Mouse (Mus musculus) ovary, postnatal 36 days (tissue): Measurements from ENCODE around the gene Tmem256.
A peak's percentile ranks its signal among the peaks of the same experiment; 100 is the strongest.

Experiments
- DNase-seq: peaks from one replicate; pipeline ENCODE4 v3.0.0; 2022; ENCODE audit warnings: low spot score, mixed read lengths

Gene Tmem256

DNA sequence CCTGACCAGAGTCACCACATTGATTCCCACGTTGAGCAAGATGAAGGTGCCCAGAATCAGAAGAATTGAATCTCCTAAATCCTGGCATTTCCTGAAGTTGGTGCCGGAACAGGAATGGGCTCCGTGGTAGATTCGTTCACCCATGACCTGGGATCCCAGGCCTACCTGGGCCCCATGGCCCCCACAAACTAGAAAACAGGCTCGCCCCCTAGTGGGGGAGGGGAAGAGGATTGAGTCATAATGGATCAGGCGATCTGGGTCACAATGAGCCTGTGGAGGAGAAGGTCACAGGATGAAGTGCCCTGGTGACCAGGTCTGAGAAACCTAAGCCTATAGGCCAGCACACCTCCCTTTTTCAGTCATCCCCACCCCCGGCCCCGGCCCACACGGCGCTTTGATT lies 23.2 kb upstream of the Tmem256 start, which contains the start of gene Gm39566:
Gm39566 (minus strand) TSS at position 144 of the 400 bp plus-strand sequence.
- DNase-seq: no peak

DNA sequence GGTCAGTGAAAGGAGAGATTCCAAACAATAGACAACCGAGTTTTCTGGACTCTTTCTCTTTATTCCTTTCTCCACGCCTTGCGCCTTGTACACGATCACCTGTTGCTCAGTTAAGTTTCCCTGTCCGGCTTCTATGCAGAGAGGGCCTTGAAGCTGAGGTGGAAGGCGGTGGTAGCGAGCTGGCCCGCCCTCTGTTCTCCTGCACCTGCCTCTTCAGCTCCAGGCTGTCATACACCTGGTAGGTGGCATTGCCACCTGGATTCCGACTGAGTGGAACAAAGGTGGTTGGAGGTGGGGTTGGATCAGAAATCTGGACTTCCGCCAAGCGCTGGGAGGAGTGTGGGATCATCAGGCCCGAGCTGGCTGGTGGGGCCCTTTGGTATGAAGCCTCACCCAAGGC lies 21.8 kb upstream of the Tmem256 start:
- no peak for DNase-seq

DNA sequence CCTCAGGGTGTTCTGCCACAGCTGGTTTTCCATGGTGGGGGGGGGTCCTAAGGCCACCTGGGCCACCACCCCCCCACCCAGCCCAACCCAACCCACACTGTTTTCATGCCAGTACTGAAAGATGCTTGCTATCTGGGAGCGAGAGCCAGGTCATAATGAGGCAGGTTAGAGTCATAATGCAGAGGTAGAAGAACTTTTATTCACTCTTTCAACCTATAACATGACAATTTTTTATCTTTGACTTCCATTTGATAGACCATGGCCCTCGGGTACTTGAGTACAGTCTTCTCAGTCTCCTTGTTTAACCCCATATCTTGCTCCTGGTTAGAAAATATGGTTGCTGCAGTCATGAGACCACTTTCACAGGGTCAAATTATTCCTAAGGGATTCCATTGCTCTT lies 19.9 kb upstream of the Tmem256 start, which contains the start of gene Spem2:
Spem2 (minus strand) TSS at position 101 of the 400 bp plus-strand sequence.
- DNase-seq: no peak

DNA sequence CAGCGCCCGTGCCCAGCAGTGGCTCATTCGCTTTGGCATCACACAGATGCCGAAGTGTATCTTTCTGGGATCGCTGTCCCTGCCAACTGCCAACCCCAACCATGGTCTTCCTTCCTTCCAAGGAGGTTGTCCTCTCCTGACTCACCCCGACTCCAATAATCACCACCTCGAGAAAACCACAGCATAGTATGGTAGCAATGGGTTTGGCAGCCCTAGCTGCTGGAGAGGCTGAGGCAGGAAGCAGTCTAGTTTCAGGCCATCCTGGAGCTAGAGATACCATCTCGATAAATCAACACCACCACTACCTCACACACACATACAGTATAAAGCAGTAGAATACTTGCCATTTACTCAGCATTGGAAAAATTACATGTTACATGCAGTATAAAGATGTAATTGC lies 19.4 kb upstream of the Tmem256 start:
- DNase-seq: no peak

DNA sequence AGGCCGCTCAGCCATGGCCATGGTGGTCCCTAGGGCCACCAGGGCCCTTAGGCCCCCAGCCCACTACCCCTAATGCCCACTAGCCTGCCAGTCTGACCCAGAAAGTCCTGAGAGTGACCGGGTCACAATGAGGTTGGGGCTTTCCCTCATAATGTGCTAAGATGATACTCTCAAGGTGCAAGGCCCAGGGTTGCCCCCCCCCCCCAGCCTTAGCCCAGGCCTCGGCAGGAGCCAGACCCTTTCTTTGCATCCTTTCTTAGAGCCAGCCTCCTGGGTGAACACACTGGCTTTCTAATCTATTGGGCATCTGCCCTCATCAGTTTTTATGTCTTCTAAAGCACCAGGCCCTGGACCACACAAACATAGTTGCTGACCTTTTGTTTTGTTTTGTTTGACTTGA lies 16.2 kb upstream of the Tmem256 start, which contains the start of gene Spem1:
Spem1 (minus strand) TSS at position 101 of the 400 bp plus-strand sequence.
- no peak for DNase-seq

DNA sequence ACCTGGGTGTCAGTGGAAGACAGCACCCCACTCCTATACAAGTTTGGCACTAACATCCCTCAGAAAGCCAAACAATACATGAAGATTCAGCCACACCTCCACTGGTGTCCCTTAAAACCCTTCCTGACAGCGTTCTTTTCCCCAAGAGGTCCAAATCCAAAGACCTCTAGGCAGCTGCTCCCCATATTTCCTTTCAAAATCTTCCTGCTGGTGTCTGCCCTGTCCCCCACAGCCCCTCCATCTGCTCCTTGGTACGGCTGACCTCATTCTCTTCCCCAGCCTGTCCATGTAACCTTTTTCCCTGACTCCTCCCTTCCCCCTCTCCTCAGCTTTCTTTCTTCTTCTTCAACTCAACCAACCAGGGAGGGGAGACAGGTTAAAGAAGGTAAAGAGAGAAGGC lies 14.9 kb upstream of the Tmem256 start:
- DNase-seq: no peak

DNA sequence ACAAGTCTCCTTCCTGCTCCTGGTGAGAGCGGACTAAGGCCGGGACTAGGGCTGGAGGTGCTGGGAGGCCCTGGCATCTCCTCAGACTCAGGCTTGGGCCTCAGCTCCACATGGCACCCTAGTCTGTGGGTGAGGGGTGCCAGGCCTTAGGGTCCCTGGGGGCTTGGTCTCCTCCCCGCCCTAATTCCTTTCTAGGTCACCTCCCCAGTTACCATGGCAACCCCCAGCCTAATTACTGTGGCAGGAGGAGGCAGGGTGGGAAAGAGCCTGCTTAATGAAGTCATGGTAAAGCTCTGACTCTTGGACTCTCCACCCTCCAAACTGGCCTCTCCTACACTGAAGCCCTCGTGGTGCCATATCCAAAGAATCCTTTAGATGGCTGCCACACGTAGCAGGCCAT lies 9.5 kb upstream of the Tmem256 start:
- no peak for DNase-seq

DNA sequence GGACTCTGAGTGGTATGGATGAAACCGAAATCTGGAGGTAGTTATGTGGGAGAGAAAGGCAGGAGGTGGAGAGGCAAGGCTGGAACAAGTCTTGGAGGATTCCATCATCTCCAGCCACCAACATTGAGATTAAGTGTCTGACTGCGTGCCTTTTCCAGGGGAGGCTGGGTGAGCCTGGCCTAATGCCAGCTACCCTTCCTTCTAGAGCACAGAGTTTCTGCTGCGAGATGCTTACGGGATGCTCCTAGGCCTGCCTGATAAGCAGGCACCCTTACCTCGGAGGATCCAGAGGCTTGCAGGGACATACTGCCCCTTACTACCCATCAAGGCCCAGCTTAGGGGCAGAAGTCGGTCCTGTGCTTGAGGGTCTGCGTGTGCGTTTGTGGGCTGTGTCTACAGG lies 4.8 kb upstream of the Tmem256 start:
- DNase-seq: no peak

DNA sequence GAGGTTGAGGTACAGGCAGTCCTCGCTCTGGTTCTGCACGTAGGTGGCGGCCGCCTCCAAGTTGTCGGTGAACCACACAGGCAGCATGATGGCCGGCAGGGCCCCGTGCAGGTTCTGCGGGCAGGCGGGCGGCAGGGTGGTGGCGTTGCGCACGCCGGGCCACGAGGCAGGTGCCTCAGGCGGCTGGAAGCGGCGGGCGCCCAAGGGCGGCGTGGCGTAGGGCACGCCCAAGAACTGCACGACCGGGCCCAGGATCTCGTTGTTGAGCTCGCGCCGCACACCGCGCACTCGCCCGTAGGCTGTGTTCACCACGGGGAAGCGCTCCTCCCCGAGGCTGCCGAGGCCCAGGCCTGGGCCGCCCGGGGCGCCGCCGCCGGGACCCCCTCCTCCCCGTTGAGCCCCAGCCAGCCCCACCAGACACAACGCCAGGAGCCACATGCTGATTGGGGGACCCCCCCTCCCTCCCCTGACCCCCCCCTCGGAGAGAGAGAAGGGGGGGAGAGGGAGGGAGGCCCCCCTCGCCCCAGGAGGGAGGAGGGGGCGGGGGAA lies 4.2 kb upstream of the Tmem256 start:
- peak; percentile 59 for DNase-seq

DNA sequence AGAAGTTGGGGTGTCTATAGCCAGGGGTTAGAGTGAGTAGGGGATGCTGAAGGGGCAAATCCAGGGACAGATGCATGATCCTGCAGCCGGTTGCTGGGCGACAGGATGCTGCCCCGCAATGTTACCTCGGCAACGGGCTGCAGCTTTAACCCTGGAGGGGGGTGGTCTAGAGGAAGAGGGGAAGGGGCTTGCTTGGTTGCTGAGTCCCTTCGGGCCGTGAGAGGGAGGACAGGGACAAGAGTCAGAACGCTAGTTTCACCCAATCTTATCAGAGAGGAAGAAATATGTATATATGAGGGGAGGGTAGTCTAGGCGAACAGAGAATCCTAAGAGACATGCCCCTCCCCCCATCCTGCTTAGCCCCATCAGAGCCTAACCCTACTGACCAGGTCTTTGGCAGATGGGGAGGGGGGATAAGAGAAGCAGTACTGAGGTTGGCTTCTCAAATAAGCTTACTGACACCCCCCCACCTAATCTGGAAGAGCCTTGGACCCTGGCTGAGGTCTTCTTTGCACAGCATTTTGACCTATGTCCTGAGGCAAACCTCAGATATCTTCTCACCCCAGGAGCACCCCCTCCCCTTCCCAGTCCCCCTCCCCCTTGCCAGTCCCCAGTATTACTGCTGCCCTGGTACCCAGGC lies 2.9 kb upstream of the Tmem256 start:
- no peak for DNase-seq

DNA sequence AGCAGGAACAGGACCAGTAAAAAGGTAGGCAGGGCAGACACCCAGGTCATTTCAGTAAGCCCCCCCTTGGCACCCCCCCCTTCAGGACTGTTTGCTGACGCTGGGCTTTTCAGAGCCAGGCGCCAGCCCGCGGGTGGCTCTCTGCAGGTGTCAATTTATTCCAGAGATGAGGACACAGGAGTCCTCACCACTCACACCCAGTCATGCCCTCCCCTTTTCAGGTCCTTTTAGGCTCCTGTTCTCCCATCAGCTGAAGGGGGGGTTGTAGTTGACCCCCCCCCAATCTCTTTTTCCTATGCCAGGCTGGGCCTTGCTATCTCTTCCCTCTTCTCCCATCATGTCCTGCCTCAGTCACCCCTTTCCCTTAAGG lies 2.4 kb upstream of the Tmem256 start:
- no peak for DNase-seq

DNA sequence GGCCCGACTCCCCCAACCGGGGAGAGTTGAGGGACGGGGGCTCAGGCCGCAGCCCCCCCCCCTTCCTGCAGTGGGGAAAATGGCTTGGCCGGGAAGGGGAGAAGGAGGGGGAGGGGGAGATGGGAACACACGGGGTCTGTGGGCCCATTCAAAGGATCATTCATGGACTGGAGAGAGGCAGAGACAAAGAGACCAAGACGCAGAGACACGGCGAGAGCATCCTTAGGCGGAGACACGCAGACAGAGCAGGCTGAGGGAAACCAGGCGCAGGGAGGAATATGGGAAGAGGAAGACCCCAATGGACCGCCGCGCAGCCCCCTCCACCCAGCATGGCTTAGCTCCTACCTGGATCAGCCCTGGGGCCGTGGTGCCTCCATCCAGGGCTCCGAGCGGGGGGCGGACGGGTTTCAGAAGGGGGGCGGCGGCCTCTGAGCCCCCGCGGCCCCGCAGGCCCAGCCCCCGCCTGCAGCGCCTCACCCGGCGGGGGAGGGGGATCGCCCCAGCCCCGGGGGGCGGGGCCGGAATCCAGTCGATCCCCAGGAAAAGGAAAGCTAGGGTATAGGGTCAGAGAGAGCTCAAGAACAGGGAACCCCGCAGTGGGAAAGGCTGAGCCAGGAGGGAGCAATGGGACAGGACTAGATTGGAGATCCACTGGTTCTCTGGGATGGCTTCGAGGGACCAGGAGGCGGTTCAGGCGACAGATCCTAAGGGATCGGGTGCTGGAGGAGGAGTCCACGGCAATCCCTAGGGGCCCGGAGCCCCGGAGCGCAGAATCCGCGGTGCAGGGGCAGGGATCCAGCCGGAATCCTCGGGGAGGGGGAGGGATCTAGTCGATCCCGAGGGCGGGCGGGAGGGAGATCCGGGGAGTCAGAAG lies 1.4 kb upstream of the Tmem256 start:
- DNase-seq: peak; percentile 47

DNA sequence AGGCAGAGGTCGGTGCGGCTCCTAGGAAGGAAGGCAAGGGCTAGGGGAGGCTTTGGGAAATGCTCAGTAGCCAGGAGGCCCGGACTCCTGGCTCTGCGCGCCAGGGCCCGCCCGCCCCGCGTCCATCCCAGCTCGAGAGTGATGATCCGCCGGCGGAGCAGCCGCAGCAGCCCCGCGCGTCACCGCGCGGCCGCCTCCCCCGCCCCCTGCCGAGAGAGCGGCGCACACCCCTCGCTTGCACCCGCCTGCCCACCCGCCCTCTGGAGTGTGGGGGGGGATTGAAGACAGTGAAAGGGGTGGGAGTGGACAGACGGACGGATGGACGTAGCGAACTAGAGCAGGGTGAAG lies 736 bp upstream of the Tmem256 start, which contains the start of gene Nlgn2:
Nlgn2 (minus strand) TSS at position 181 of the 348 bp plus-strand sequence.
- no peak for DNase-seq

DNA sequence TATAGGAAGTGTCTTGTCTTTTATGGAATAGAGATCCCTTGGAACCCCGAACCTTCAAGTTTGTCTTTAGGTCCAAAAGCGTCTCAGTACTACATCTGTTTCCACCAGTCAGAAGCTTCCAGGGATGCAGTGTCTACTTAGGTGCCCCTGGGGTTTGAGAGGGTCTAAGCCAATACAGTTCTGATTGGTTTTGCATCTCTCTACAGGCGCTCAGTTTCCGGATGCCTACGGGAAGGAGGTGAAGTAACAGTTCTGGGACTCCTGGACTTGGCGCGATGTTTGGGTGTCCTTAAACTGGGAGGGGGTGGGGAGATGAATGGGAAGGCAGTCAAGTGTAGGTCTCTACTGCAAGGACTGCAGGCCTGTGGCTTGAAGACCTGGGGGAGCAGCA lies 395 bp downstream of the Tmem256 start:
- no peak for DNase-seq

DNA sequence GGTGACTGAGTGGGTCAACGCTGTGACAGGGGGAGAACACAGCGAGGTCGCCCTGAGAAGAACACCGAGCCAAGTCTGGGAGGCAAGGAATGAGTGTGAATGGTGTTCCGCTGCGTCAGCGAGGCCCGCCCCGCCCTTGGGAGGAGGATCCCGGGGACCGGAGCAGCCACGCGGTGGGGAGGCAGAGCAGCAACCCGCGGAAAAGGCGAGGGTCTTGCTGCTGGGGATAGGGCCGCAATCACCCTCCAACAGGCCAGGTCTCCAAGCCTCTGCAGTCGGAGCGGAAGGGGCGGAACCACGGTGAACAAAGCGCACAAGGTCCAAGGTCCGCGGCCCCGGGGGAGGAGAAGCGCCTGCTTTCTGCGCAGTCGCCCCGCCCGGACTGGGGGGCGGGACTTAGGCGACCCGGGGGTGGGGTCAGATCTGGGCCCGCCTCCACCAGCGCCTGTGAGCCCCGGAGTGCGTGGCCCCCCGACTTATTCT lies 7.9 kb downstream of the Tmem256 start, which contains the start of gene Plscr3:
Plscr3 (plus strand) TSS at position 179 of the 483 bp plus-strand sequence.
- DNase-seq: peak; percentile 94

DNA sequence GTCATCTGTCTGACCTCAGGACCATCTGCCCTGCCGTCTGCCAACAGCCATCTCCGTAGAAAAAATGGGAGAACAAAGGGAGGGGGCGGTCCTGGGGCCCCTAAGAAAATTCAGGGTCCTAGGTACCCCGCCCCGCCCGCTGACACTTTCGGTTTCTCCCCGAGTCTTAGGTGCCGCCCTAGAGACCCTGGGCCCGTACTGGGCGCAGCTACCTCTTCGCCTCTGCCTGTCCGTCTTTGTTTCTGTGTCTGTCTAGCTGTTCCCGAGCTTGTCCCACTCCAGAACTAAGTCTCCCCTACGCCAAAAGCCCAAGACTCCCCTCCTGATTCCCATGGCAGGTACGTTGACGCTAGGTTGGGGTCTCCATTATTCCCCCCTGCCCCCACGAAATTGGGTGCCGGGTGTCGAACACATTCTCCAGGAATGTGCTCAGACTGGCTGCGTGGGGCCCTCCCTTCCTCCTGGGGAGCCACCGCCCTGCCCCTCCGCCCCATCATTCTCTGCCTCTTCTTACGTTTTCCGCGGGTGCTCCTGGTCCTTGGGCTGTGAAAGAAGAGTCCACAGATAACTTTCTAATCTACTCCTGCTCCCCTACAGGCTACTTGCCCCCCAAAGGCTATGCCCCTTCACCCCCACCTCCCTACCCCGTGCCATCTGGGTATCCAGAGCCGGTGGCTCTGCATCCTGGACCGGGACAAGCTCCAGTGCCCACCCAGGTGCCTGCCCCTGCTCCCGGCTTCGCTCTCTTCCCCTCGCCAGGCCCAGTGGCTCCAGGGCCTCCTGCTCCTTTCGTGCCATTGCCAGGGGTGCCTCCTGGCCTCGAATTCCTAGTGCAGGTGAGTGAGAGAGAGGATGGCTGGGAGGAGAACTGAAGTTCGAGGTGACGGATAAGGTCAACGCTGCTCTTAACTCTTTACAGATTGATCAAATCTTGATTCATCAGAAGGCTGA lies 8.7 kb downstream of the Tmem256 start:
- peak; percentile 30 for DNase-seq

DNA sequence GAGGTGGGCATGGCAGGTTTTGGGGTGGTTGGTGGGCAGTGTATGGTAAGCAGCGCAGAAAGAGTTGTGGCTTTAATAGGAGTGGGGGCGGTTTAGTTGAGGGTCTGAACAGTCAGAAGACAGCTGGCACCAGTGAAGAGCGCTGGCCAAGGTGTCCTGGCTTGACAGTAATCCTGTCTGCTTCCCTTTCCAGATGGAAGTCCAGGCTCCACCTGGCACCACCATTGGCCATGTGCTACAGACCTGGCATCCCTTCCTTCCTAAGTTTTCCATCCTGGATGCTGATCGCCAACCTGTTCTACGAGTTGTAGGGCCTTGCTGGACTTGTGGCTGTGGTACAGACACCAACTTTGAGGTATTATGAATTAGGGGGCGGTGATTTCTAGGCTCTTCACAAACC lies 9.7 kb downstream of the Tmem256 start:
- DNase-seq: no peak

DNA sequence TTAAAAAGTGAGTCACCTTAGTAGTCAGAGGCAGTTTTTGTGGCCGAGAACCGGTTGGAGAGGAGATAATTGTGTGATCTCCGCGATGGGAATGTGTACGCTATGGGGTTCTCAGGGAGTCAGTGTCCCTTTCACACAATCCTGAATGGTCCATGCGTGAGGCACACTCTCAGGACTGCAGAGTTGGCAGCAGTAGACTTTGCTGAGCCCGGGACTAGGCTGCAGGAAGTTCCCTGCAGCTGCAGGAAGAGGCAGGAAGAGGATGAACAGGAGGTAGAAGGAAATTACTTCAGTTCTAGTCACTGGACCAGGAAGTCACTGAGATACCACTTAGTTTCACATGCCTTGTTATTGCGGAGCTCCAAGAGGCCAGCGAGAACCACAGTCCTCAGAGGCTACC lies 10.8 kb downstream of the Tmem256 start:
- DNase-seq: no peak

DNA sequence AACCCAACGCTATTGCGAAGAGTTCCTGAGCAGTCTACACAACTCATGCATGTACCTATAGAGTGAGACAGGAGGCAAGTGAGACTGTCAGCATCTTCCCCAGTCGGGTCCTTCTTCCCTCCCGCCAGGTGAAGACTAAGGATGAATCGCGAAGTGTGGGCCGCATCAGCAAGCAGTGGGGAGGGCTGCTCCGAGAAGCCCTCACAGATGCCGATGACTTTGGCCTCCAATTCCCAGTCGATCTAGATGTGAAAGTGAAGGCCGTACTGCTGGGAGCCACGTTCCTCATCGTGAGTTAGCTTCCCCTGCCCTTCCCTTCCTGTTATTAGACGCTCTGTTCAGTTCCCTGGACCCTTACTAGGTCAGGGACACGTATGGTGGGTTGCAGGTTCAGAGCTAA lies 11.6 kb downstream of the Tmem256 start:
- DNase-seq: no peak

DNA sequence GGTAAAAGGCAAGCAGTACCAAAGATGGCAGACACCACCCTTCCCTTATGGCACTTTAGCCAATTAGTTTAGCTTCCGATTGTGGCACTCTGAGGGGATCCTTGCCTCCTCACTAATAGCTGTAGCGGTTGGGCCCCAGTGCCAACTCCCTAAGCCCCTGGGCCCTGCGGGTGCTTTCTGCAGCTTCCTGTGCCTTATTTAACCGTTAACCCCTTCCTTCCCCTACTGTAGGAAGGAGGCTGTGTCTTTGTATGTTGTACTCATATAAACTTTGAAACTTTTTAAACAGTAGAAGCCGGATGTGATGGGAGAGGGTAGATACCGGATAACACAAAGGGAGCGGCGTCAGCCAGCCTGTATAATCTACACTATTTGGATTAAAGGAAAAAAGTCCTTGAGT lies 12.4 kb downstream of the Tmem256 start:
- DNase-seq: no peak

DNA sequence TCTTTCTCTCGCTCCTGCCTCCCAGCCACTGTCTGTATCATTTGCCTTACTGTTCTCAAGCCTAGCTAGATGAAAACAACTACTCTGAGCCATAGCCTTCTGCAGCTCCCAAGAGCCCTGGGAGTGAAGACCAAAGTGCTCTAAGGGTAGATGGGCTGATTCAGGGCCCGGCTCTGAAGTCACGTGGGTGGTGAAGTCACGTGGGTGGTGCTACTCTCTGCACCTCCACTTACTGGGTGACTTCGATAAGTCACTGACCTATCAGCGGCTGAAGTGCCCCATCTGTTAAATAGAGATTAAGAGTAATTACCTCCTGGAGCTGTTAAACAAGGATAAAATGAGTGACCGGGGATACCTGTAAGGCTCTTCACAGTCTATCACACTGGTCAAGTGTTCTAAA lies 15.7 kb downstream of the Tmem256 start:
- no peak for DNase-seq

DNA sequence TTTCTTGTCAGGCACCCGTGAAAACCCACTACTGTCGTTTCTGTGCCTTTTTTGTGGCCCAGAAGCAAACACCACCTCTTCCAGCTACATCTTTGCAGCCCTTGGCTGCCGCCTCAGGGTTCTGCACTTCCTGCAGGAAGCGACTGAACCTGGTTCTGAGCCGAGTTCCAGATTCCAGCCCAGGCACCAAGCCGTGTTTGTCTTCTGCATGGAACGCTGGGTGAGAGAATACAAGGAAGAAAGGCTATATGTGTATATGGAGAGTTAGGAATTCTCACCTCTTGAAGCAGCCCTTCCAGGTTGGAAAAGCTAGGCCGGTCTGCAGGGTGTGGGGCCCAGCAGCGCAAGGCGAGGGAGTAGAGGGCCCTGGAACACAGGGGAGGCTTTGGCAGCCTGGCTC lies 16.4 kb downstream of the Tmem256 start:
- DNase-seq: no peak
